Comparison of ENCODE assay signal across 8 mouse cellular contexts in the genomic region with DNA sequence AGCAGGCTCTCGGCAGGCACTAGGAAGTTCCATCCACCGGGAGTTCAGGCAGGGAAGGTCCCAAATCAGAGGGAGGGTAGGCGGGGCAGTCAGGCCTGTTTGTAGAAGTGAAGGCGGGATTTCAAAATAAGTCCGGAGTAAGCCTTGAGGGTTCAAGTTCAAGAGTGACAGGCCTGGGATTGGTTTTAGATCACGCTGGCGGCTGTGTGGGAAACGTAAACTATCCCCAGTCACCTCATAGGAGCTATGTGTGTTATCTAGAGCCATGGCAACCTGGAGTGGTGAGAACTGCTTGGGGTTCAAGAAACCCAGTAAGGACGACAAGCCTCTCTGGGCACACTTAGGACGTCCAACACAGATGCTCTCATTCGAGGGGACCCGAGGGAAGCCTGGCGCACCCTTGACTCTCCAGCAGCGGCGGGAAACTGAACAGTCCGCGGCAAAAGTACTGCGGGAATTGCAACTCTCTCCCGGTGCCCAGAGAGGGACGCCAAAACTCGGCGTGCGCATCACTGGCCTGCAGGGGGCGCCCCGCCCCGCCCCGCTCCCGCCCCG. TPM values are rescaled to one million over a fixed set of nuclear protein-coding genes. Genes with fewer than 3 reads are reported as not detected.
DNase-seq lines count a peak whose midpoint lies in the region; ATAC-seq and TF ChIP-seq lines count a peak whose summit lies in the region.

No protein-coding gene starts in this region.

- TF ChIP-seq CTCF in MEL (IDR thresholded peaks at IDR 0.05 in 2 of 3, conservative IDR thresholded peaks at IDR 0.05 in 1 of 3; ENCODE audit: control insufficient read depth in 1 of 3, insufficient read depth in 1 of 3, low read depth in 2 of 3, low read length in 3 of 3, poor library complexity in 1 of 3, severe bottlenecking in 1 of 3) = peak; percentile 38 to 89 (median 53); a peak in 5 of 6 replicates

- TF ChIP-seq RAD21 in MEL (IDR thresholded peaks at IDR 0.05; ENCODE audit: low read depth, low read length) = no peak

- DNase-seq in embryo, embryonic 10.5 days (ENCODE audit: low spot score) = peak; percentile 77
- no peak for DNase-seq in embryo, embryonic 11 days
- DNase-seq in MEL (ENCODE audit: low read depth, low spot score) = peak; percentile 73
- DNase-seq in embryo, embryonic 11.5 days (ENCODE audit: low read depth, low spot score) = peak; percentile 56
- peak; percentile 50 for DNase-seq in kidney, postnatal 14 days
- peak; percentile 68 to 69 for DNase-seq in lung, postnatal 4 days
- peak; percentile 62 for DNase-seq in skeletal muscle tissue, adult 2 months (ENCODE audit: low read depth, low spot score)

- TF ChIP-seq EP300 in MEL (IDR thresholded peaks at IDR 0.05; ENCODE audit: low read depth in 1 of 2, low read length in 2 of 2) = no peak

- no peaks in the 10 kb centered on the region for H3K27me3 ChIP-seq in MEL (ENCODE audit: control insufficient read depth in 1 of 2, insufficient read depth in 2 of 2, low read length in 2 of 2)
- H3K27me3 ChIP-seq in heart, embryonic 16.5 days (ENCODE audit: control insufficient read depth, insufficient read depth, low read length) = no peaks in the 10 kb centered on the region

- H3K4me3 ChIP-seq in MEL (ENCODE audit: control insufficient read depth in 1 of 2, insufficient read depth in 1 of 2, low read depth in 2 of 2, low read length in 2 of 2) = peak overlapping the region; percentile 67 to 69
- H3K4me3 ChIP-seq in heart, embryonic 16.5 days (ENCODE audit: low read length) = peak overlapping the region; percentile 54

- H3K27ac ChIP-seq in MEL (ENCODE audit: control insufficient read depth, low read depth, low read length) = no peak overlapping the region
- H3K27ac ChIP-seq in heart, embryonic 16.5 days (ENCODE audit: low read length) = peak overlapping the region; percentile 85

- H3K9ac ChIP-seq in MEL (ENCODE audit: control insufficient read depth, low read depth, low read length, poor library complexity, severe bottlenecking) = peak overlapping the region; percentile 59
- H3K9ac ChIP-seq in heart, embryonic 16.5 days (ENCODE audit: low read length) = peak overlapping the region; percentile 71

- TF ChIP-seq POLR2A in MEL (IDR thresholded peaks at IDR 0.05; ENCODE audit: control insufficient read depth in 1 of 2, insufficient read depth in 1 of 2, low read depth in 1 of 2, low read length in 2 of 2, poor library complexity in 1 of 2) = no peak

- 2% methylated on average over 29 of the region's 29 CpGs for WGBS in heart, embryonic 16.5 days

- no peaks in the 10 kb centered on the region for H3K9me3 ChIP-seq in MEL (replicated peaks; ENCODE audit: insufficient read depth, low read length)
- no peaks in the 10 kb centered on the region for H3K9me3 ChIP-seq in heart, embryonic 16.5 days (replicated peaks; ENCODE audit: control insufficient read depth, low read length)

- peaks cover 43% of the 10 kb centered on the region for H3K79me2 ChIP-seq in MEL (ENCODE audit: control insufficient read depth, insufficient read depth, low read length, poor library complexity)

- peaks cover 11 to 34% of the 10 kb centered on the region in 2 experiments for H3K4me1 ChIP-seq in MEL (ENCODE audit: control insufficient read depth in 1 of 2, insufficient read depth in 2 of 2, low read length in 2 of 2)
- H3K4me1 ChIP-seq in heart, embryonic 16.5 days (ENCODE audit: control insufficient read depth, insufficient read depth, low read length) = peaks cover 51% of the 10 kb centered on the region

- peak overlapping the region; percentile 81 for H3K4me2 ChIP-seq in heart, embryonic 16.5 days (ENCODE audit: low read depth, low read length)

- peak; percentile 60 for ATAC-seq in heart, embryonic 16.5 days (replicated peaks; ENCODE audit: extremely low read depth, insufficient read depth, low FRiP score)

- peaks cover 0 to 34% of the 10 kb centered on the region in 2 experiments; a peak in 2 of 4 replicates for H3K36me3 ChIP-seq in MEL (ENCODE audit: control insufficient read depth in 1 of 2, insufficient read depth in 2 of 2, low read length in 2 of 2)
- peaks cover 4% of the 10 kb centered on the region for H3K36me3 ChIP-seq in heart, embryonic 16.5 days (ENCODE audit: control insufficient read depth, insufficient read depth)

TF ChIP-seq in MEL, 35 proteins besides CTCF, POLR2A, EP300 and RAD21:
- no peak for TF ChIP-seq GATA1 (IDR thresholded peaks at IDR 0.05; ENCODE audit: low read depth, low read length)
- no peak for TF ChIP-seq ZKSCAN1 (IDR thresholded peaks at IDR 0.05; ENCODE audit: low read depth, low read length)
- no peak for TF ChIP-seq TAL1 (IDR thresholded peaks at IDR 0.05; ENCODE audit: low read length)
- no peak for TF ChIP-seq ZC3H11A (IDR thresholded peaks at IDR 0.05; ENCODE audit: low read depth, low read length)
- TF ChIP-seq TBP (IDR thresholded peaks at IDR 0.05; ENCODE audit: low read depth, low read length) = no peak
- no peak for TF ChIP-seq RCOR1 (IDR thresholded peaks at IDR 0.05; ENCODE audit: low read depth, low read length)
- TF ChIP-seq POLR2AphosphoS5 (IDR thresholded peaks at IDR 0.05; ENCODE audit: borderline replicate concordance, low read depth, low read length) = no peak
- TF ChIP-seq ETS1 (IDR thresholded peaks at IDR 0.05; ENCODE audit: low read depth, low read length) = no peak
- TF ChIP-seq CHD2 (IDR thresholded peaks at IDR 0.05; ENCODE audit: low read length) = no peak
- no peak for TF ChIP-seq MAZ (IDR thresholded peaks at IDR 0.05; ENCODE audit: low read depth, low read length)
- no peak for TF ChIP-seq SIN3A (IDR thresholded peaks at IDR 0.05; ENCODE audit: low read length)
- TF ChIP-seq CHD1 (IDR thresholded peaks at IDR 0.05; ENCODE audit: low read depth, low read length) = no peak
- TF ChIP-seq POLR2AphosphoS2 (IDR thresholded peaks at IDR 0.05; ENCODE audit: low read length) = no peak
- no peak; the same call in 1 of the 2 replicates for TF ChIP-seq HCFC1 (IDR thresholded peaks at IDR 0.05; ENCODE audit: low read depth, low read length)
- TF ChIP-seq MYC (IDR thresholded peaks at IDR 0.05; ENCODE audit: low read depth, low read length) = no peak
- TF ChIP-seq NELFE (IDR thresholded peaks at IDR 0.05; ENCODE audit: low read depth, low read length) = no peak; the same call in 1 of the 2 replicates
TF ChIP-seq in MEL: peak in this region for 0.

RNA-seq across cellular contexts. Expression of gene Limd1, which starts 0.4 kb away (rescaled TPM):
- total RNA-seq in MEL (2012; rRNA removed) = 32.0 and 37.5 TPM in 2 replicates
- 10 to 100 TPM in 1 of 2 experiments, not detected in 1; 32.6 TPM for polyA plus RNA-seq in MEL (2012; ENCODE audit: insufficient read depth in 1 of 2, insufficient read length in 2 of 2, low read depth in 1 of 2, low replicate concordance in 2 of 2, missing spikeins in 1 of 2)
- 56.6 and 62.4 TPM in 2 replicates for polyA plus RNA-seq in heart, embryonic 16.5 days (2015; fragmentation: Nextera tagmentation; extraction: Ambion mirVana)

RNA-seq across cellular contexts. Expression of gene Sacm1l, which starts 51.5 kb away (rescaled TPM):
- 20.5 and 20.8 TPM in 2 replicates for total RNA-seq in MEL (2012; rRNA removed)
- 10 to 100 TPM in 1 of 2 experiments, not detected in 1; 21.7 TPM for polyA plus RNA-seq in MEL (2012; ENCODE audit: insufficient read depth in 1 of 2, insufficient read length in 2 of 2, low read depth in 1 of 2, low replicate concordance in 2 of 2, missing spikeins in 1 of 2)
- 48.0 and 51.6 TPM in 2 replicates for polyA plus RNA-seq in heart, embryonic 16.5 days (2015; fragmentation: Nextera tagmentation; extraction: Ambion mirVana)
